Mouse (Mus musculus): Measurements from ENCODE around the gene Itga11.
"Not testable (repeated sequence)": the region's sequence is repeated elsewhere in the genome, so short reads cannot be mapped to it uniquely, and the experiment has no call there.

Itga11 gene

GRCm38 (mm10) chr9:62817828-62818614, 140.4 kb downstream of the Itga11 start:
- no peak for DNase-seq (ENCODE audit: low spot score)

DNA sequence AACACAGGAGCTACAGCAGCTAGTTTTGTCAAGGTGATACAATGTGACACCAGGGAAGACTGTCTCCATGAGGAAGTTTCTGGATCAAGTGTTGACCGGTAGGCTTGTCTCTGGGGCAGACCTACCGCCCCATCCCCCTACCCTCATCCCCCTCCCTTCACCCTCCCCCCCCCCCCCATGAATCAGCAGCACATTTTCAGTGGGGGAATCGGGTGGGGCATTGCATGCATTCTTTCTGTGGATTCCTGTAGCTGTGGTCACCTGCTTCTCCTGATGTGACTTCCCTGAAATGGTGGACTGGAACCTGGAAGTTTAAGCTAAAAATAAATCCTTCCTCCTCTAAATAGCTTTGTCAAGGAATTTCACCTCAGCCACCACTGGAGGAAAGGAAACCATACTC, 141.9 kb downstream of the Itga11 start:
- no peak for DNase-seq (ENCODE audit: low spot score)

DNA sequence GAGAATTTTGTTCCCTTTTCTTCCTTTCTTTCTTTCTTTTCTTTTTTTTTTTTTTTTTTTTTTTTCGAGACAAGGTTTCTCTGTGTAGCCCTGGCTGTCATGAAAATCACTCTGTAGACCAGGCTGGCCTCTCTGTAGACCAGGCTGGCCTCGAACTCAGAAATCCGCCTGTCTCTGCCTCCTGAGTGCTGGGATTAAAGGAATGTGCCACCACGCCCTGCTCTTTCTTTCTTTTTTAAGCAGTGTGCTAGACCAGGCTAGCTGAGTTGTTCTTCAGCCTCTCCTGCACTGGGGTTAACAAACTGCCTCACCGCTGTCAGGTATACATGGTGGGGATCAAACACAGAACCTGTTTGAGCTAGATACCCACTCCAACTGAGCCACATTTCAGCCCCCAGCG, 142.3 kb downstream of the Itga11 start:
- not testable (repeated sequence) for DNase-seq (ENCODE audit: low spot score)

GRCm38 (mm10) chr9:62820829-62821228, 143.2 kb downstream of the Itga11 start:
- no peak for DNase-seq (ENCODE audit: low spot score)

GRCm38 (mm10) chr9:62821811-62822210, 144.2 kb downstream of the Itga11 start:
- DNase-seq (ENCODE audit: low spot score), result no peak

DNA sequence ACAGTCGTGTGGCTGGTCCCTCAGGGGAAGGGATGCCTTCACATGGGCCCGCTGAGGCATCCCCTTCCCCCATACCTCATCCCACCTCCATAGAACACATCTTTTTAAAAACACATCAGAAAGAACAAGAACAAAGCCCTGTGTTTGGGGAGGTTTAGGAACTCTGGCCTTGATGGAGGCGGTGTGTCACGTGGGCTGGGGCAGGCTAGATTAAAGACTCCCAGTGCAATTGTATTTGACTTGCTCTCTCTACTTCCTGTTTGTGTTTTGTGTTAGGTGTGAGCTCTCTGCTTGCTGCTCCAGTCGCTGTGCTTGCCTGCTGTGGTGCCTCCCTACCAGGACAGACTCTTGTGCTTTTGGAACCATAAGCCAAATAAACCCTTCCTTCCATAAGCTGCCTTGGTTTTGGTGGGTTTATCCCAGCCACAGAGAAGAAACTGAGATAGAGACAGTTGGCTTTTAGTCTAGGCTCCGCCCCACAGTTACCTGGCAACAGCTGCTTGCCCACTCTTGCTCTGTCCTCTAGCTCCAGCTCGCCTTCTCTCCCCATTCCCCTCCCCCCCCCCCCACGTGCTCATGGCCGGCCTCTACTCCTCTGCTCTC, 148.3 kb downstream of the Itga11 start:
- no peak for DNase-seq (ENCODE audit: low spot score)

GRCm38 (mm10) chr9:62826456-62826855, 148.8 kb downstream of the Itga11 start:
- DNase-seq (ENCODE audit: low spot score), result no peak

DNA sequence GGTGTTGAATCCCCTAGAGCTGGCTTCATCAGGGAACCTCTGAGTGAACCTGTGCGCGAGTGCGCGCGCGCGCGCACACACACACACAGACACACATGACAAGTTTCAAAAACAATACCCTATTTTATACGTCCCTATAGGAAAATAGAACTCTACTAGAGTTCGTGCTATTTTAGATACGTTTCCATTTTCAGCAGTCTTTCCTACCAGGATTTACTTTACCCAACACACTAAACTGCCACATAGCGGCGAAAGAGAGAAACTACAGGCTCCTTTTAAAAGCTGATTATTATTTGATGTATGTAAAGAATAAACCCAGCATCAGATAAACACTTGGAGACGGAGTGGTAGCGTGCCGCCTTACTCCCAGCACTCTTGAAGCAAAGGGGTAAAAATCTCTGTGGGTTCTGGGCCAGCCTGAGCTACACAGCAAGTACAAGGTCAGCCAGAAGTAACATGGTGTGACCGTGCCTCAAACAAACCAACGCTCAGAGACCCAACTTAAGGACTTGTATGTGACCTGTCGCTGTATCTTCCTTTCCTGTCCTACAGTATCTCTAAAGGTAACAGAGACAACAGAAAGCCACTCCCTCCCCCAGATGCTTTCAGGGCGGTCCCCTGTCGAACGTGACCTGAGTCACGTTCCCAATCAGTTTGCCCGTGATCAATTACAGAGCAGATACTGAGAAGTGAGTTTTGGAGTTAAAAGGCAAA, 150.5 kb downstream of the Itga11 start:
- peak; percentile 59 for DNase-seq (ENCODE audit: low spot score)

DNA sequence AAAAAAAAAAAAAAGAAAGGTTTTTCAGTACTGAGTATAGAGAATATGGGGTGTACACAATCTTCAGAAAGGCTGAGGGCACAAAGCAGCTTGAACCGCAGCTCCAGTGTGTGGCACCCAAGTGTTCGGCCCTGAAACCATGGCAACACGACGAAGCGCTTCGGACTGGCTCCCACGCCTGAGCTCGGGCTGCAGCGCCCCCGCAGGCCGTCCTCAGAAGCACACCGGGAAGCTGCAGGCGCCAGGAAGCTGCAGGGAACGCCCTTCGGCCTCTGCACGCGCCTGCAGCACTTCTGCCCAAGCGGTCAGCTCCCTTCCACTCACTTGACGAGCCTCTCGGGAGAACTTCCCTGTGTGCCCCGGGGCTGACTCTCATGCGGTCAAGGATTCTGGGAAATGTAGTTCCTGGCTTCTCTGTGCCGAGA, 151.0 kb downstream of the Itga11 start:
- peak; percentile 94 for DNase-seq (ENCODE audit: low spot score)

GRCm38 (mm10) chr9:62829877-62830276, 152.3 kb downstream of the Itga11 start:
- DNase-seq (ENCODE audit: low spot score), result no peak

Data from layer of hippocampus, adult 11-12 months (tissue).